Mouse (Mus musculus) kidney, embryonic 16.5 days (tissue): Measurements from ENCODE around the gene H2-T3. TPM values are rescaled to one million over a fixed set of nuclear protein-coding genes. Genes with fewer than 3 reads are reported as not detected.
"Not testable (repeated sequence)": the region's sequence is repeated elsewhere in the genome, so short reads cannot be mapped to it uniquely, and the experiment has no call there.

ENCODE experiments used
- ATAC-seq: fragments of 200-750 bp; cut with Nextera tagmentation; 2 replicates; pipeline ENCODE4 v1.8.0; 2017; ENCODE audit warnings: moderate TSS enrichment; ENCODE audit not compliant: low FRiP score, low TSS enrichment
- H3K27ac ChIP-seq: fragments of 300-500 bp; sonication (generic); 2 replicates; pipeline ENCODE4 v1.5.1; 2014; ENCODE audit warnings: low read length
- H3K27me3 ChIP-seq: fragments of 300-500 bp; sonication (generic); 2 replicates; pipeline ENCODE4 v1.6.1; 2014; ENCODE audit warnings: low read length, control low read depth, mixed read lengths; ENCODE audit not compliant: insufficient read depth
- H3K36me3 ChIP-seq: fragments of 300-500 bp; sonication (generic); 2 replicates; pipeline ENCODE4 v1.6.1; 2014; ENCODE audit warnings: low read length, control low read depth, mixed read lengths; ENCODE audit not compliant: insufficient read depth
- H3K4me1 ChIP-seq: fragments of 300-500 bp; sonication (generic); 2 replicates; pipeline ENCODE4 v1.6.1; 2014; ENCODE audit warnings: low read length, control low read depth, mixed read lengths; ENCODE audit not compliant: insufficient read depth
- H3K4me2 ChIP-seq: fragments of 300-500 bp; sonication (generic); replicated peaks from 2 replicates; pipeline ENCODE4 v1.6.1; 2014; ENCODE audit warnings: low read depth, low read length
- H3K4me3 ChIP-seq: fragments of 300-500 bp; sonication (generic); 2 replicates; pipeline ENCODE4 v1.5.1; 2014; ENCODE audit warnings: mild to moderate bottlenecking, low read length
- H3K9ac ChIP-seq: fragments of 300-500 bp; sonication (generic); replicated peaks from 2 replicates; pipeline ENCODE4 v1.6.1; 2014; ENCODE audit warnings: low read length
- H3K9me3 ChIP-seq: fragments of 300-500 bp; sonication (generic); 2 replicates; pipeline ENCODE4 v1.6.1; 2016; ENCODE audit warnings: low read length, control low read depth
- WGBS: fragments of 180-500 bp; shearing (Covaris S2); extraction: QIAGEN DNeasy Blood & Tissue Kit; methylation state at CpG from one replicate; pipeline ENCODE4 v1.1.7; 2014; 5-methylcytosine and 5-hydroxymethylcytosine counted together
- polyA plus RNA-seq: library from polyadenylated mRNA; unstranded; fragments of >200 nt; fragmentation: Nextera tagmentation; extraction: Ambion mirVana; gene quantifications from 2 replicates; pipeline ENCODE4 v1.2.1, GENCODE M21; 2015

Gene H2-T3
- polyA plus RNA-seq, 1 experiment from 2014 or later: not detected

GRCm38 (mm10) chr17:36166901-36167300 lies 23.2 kb downstream of the H2-T3 start:
- not testable (repeated sequence) for H3K4me1 ChIP-seq, H3K27ac ChIP-seq, H3K9me3 ChIP-seq, H3K9ac ChIP-seq, H3K4me2 ChIP-seq, H3K36me3 ChIP-seq, ATAC-seq, H3K4me3 ChIP-seq
- peaks cover 73% of the 10 kb centered on the region for H3K27me3 ChIP-seq
- WGBS: 11% methylated on average over 2 of the region's 2 CpGs

GRCm38 (mm10) chr17:36161129-36162051 lies 28.7 kb downstream of the H2-T3 start:
- Histone ChIP-seq H3K27me3 (peaks cover 70% of the 10 kb centered on the region), H3K36me3 (no peaks in the 10 kb centered on the region), H3K4me1 (no peaks in the 10 kb centered on the region), H3K4me2 (peak overlapping the region; percentile 17; the same call in 1 of the 2 replicates), H3K4me3 (no peak overlapping the region; the same call in 1 of the 2 replicates), H3K9me3 (no peaks in the 10 kb centered on the region), H3K9ac (no peak overlapping the region), H3K27ac (no peak overlapping the region)
- ATAC-seq: peak; percentile 23; the same call in 1 of the 2 replicates
- WGBS: 1% methylated on average over 53 of the region's 56 CpGs

DNA sequence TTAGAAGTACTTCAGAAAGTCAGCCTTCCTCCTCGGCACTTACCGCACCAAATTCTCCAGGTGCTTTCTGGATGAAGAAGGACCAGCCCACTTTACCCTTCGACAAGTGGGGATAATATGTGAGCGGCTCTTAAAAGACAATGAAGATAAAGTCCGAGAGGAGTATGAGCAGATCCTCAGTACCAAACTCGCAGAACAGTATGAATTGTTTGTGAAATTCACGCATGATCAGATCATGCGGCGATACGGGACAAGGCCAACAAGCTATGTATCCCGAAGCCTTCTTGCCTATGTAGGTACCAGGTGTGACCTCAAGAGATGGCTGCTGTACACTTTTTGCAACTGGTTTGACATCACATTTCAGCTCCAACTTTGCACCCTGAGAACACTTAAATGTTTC lies 31.8 kb downstream of the H2-T3 start:
- H3K4me2 ChIP-seq, H3K27ac ChIP-seq, H3K36me3 ChIP-seq, H3K9me3 ChIP-seq, ATAC-seq, H3K4me1 ChIP-seq, H3K9ac ChIP-seq: not testable (repeated sequence)
- Histone ChIP-seq H3K4me3 (peak overlapping the region; percentile 33; the same call in 1 of the 2 replicates), H3K27me3 (peaks cover 67% of the 10 kb centered on the region)
- 9% methylated on average over 11 of the region's 11 CpGs for WGBS

DNA sequence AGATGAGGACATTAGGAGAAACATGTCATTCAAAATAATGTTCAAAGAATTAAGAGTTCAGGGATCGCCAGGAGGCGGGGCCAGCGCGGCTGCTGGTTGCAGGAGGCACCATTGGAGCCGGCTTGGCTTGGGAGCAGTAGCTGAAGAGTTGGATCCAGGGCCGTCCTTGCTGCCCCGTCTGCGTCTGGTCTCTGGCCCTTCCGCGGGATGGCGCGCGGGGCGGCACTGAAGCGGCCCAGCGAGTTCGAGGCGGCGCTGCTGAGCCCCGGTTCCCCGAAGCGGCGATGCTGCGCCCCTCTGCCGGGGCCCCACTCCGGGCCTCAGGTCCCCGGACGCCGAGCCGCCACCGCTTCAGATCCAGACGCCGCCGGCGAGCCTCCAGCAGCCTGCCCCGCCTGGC lies 32.3 kb downstream of the H2-T3 start:
- Histone ChIP-seq H3K27me3 (peaks cover 69% of the 10 kb centered on the region), H3K4me3 (peak overlapping the region; percentile 33), H3K4me2 (peak overlapping the region; percentile 48)
- 0 out of 2 replicates have a peak, but pooled peaks have one; percentile 39 for ATAC-seq
- WGBS: 0% methylated on average over 21 of the region's 36 CpGs
- H3K36me3 ChIP-seq, H3K9me3 ChIP-seq, H3K9ac ChIP-seq, H3K4me1 ChIP-seq, H3K27ac ChIP-seq: not testable (repeated sequence)

DNA sequence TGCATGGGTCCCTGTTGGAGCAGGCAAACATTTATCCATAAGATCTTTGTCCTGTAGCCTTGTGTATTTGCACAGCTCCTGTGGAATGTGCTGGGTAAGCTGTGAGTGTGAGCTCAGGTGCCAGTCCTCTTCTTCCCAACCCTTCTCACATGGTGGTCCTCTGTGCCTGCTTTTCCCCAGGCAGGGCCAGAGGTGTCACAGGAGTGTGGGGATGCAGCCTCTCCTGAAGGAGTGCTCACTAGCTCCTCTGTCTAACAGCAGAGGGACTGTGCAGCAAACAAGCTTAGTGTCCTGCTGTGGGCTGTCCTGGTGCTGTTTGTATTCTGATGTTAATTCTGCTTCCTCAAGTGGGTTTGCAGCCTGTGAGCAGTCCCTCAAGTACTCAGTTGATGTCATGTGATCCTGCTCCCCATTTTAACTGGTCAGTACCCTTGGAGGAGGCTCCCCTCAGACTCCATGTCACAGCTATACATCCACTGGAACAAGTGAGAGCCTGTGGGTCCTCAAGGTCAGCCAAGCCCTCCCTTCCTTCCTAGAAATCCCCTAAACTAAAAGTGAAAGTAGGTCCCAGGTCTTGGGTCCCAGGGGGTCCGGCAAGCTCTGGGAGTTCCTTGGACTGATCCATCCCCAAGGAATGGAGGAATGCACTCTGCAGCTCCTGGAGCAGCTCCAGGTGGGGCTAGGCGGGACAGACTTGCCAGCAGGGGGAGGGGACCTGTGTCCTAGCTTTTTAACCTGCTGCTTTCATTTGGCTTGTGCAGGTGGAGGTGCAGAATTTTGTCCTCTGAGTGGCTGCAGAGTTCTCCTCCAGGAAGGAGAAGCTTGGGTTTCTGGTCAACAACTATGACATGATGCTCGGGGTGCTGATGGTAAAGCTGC lies 35.6 kb downstream of the H2-T3 start:
- Histone ChIP-seq H3K27ac (no peak overlapping the region), H3K4me3 (no peak overlapping the region), H3K9ac (no peak overlapping the region), H3K9me3 (no peaks in the 10 kb centered on the region), H3K27me3 (peaks cover 62% of the 10 kb centered on the region), H3K4me2 (no peak overlapping the region), H3K36me3 (no peaks in the 10 kb centered on the region), H3K4me1 (no peaks in the 10 kb centered on the region)
- WGBS: 9% methylated on average over 3 of the region's 3 CpGs
- no peak for ATAC-seq

DNA sequence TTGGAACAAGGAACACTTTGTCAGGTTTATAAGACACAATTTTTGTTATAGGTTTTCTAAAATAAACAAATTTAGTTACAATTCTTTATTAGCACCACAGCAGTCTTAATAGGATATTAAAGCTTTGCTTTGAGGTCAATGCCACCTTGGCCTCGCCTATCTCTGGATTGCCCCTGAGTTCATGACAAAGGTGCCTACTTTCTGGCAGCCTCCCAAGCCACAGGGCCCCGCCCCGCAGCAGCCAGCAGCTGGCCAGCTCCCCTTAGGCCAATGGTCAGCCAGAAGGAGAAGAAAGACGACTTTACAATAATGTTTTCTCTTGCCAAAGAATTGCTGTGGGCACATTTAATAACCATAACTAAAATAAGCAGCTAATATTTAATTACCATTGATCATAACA lies 38.9 kb downstream of the H2-T3 start:
- not testable (repeated sequence) for H3K36me3 ChIP-seq, H3K4me1 ChIP-seq, ATAC-seq, H3K9ac ChIP-seq, H3K4me3 ChIP-seq, H3K9me3 ChIP-seq, H3K27ac ChIP-seq, H3K4me2 ChIP-seq
- 41% methylated on average over 4 of the region's 4 CpGs for WGBS
- peaks cover 62% of the 10 kb centered on the region for H3K27me3 ChIP-seq

- not testable (repeated sequence) for H3K9ac ChIP-seq, H3K4me1 ChIP-seq, H3K27ac ChIP-seq, H3K4me3 ChIP-seq, H3K9me3 ChIP-seq, ATAC-seq, H3K36me3 ChIP-seq, H3K4me2 ChIP-seq
- WGBS: 81% methylated on average over 5 of the region's 5 CpGs
- H3K27me3 ChIP-seq: peaks cover 61% of the 10 kb centered on the region
Measured at GRCm38 (mm10) chr17:36148468-36148867, 41.6 kb downstream of the H2-T3 start.

GRCm38 (mm10) chr17:36146937-36147336 lies 43.1 kb downstream of the H2-T3 start:
- not testable (repeated sequence) for H3K9me3 ChIP-seq, ATAC-seq, H3K27ac ChIP-seq, H3K4me1 ChIP-seq, H3K36me3 ChIP-seq, H3K4me2 ChIP-seq, H3K9ac ChIP-seq, H3K4me3 ChIP-seq
- H3K27me3 ChIP-seq: peaks cover 56% of the 10 kb centered on the region
- 52% methylated on average over 1 of the region's 1 CpGs for WGBS

DNA sequence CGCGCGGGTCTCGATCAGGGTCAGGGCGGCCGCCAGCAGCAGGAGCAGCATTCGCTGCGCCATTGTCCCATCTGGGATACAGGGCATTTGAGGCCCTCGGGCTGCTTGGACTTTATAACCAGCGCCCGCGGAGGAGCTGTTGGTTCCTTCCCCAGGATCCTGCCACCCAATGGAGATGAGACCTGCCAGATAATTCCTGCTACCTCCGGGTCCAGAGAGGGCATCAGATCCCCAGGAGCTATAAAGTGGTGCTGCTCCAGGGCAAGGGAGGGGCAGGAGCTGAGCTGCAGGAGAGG lies 44.3 kb downstream of the H2-T3 start:
- H3K4me1 ChIP-seq, ATAC-seq, H3K9me3 ChIP-seq, H3K9ac ChIP-seq, H3K36me3 ChIP-seq, H3K27ac ChIP-seq: not testable (repeated sequence)
- peaks cover 51% of the 10 kb centered on the region for H3K27me3 ChIP-seq
- WGBS: 0% methylated on average over 13 of the region's 13 CpGs
- H3K4me2 ChIP-seq: peak overlapping the region; percentile 58
- H3K4me3 ChIP-seq: peak overlapping the region; percentile 45
